Mouse (Mus musculus): Measurements from ENCODE around the gene Zbtb46. TPM values are rescaled to one million over a fixed set of nuclear protein-coding genes. Genes with fewer than 3 reads are reported as not detected.

Zbtb46 gene
- polyA plus RNA-seq, 1 experiment = 7.7 TPM

- Histone ChIP-seq H3K36me3 (ENCODE audit: control insufficient read depth, insufficient read depth, low read length) (no peaks in the 10 kb centered on the region), H3K27me3 (replicated peaks; ENCODE audit: control insufficient read depth, insufficient read depth, low read length) (no peaks in the 10 kb centered on the region), H3K27ac (ENCODE audit: insufficient read depth, low read depth, low read length) (no peak overlapping the region), H3K4me1 (ENCODE audit: control insufficient read depth, insufficient read depth, low read length) (no peaks in the 10 kb centered on the region), H3K4me3 (ENCODE audit: insufficient read depth, low read depth, low read length) (no peak overlapping the region)
- no peak for DNase-seq
- 73% methylated on average over 4 of the region's 4 CpGs for WGBS
- no peak for TF ChIP-seq POLR2A (IDR thresholded peaks at IDR 0.05; ENCODE audit: low read depth, low read length)
- TF ChIP-seq CTCF (conservative IDR thresholded peaks at IDR 0.05; ENCODE audit: insufficient read depth, insufficient read length, low read depth, low read length) = no peak
Observed at GRCm38 (mm10) chr2:181420426-181420825, 38.8 kb downstream of the Zbtb46 start.

- Histone ChIP-seq H3K36me3 (ENCODE audit: control insufficient read depth, insufficient read depth, low read length) (no peaks in the 10 kb centered on the region), H3K27me3 (replicated peaks; ENCODE audit: control insufficient read depth, insufficient read depth, low read length) (no peaks in the 10 kb centered on the region), H3K4me1 (ENCODE audit: control insufficient read depth, insufficient read depth, low read length) (no peaks in the 10 kb centered on the region), H3K27ac (ENCODE audit: insufficient read depth, low read depth, low read length) (no peak overlapping the region), H3K4me3 (ENCODE audit: insufficient read depth, low read depth, low read length) (no peak overlapping the region)
- no peak for DNase-seq
- WGBS = 68% methylated on average over 7 of the region's 7 CpGs
- TF ChIP-seq POLR2A (IDR thresholded peaks at IDR 0.05; ENCODE audit: low read depth, low read length) (no peak), CTCF (conservative IDR thresholded peaks at IDR 0.05; ENCODE audit: insufficient read depth, insufficient read length, low read depth, low read length) (no peak)
Observed at GRCm38 (mm10) chr2:181419359-181419758, 39.9 kb downstream of the Zbtb46 start.

DNA sequence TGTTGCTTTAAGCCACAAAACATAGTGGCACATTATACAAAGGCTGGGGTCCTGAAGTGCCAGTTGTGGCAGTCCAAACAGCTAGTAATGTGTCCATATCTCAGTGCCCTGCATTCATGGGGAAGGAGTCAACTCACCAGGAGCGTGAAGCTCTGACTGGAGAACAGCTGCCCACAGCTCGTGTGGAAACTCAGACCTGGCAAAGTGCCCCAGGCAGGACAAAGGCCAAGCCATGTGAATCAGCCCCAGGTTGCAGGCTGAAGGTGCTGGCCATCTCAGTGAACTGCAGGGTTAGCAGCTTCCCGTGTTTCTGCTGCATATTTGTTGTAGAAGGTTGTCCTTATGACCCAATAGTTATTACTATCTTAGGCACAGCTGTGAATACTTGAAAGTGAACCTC is 43.3 kb downstream of the Zbtb46 start:
- H3K36me3 ChIP-seq (ENCODE audit: control insufficient read depth, insufficient read depth, low read length) = no peaks in the 10 kb centered on the region
- DNase-seq = peak; percentile 87
- no peaks in the 10 kb centered on the region for H3K27me3 ChIP-seq (replicated peaks; ENCODE audit: control insufficient read depth, insufficient read depth, low read length)
- WGBS = 7% methylated on average over 3 of the region's 3 CpGs
- no peak for TF ChIP-seq POLR2A (IDR thresholded peaks at IDR 0.05; ENCODE audit: low read depth, low read length)
- no peak; the same call in 1 of the 2 replicates for TF ChIP-seq CTCF (conservative IDR thresholded peaks at IDR 0.05; ENCODE audit: insufficient read depth, insufficient read length, low read depth, low read length)
- H3K27ac ChIP-seq (ENCODE audit: insufficient read depth, low read depth, low read length) = no peak overlapping the region
- no peak overlapping the region for H3K4me3 ChIP-seq (ENCODE audit: insufficient read depth, low read depth, low read length)
- H3K4me1 ChIP-seq (ENCODE audit: control insufficient read depth, insufficient read depth, low read length) = no peaks in the 10 kb centered on the region

GRCm38 (mm10) chr2:181413141-181413540 is 46.1 kb downstream of the Zbtb46 start:
- DNase-seq = peak; percentile 30
- Histone ChIP-seq H3K4me1 (ENCODE audit: control insufficient read depth, insufficient read depth, low read length) (no peaks in the 10 kb centered on the region), H3K4me3 (ENCODE audit: insufficient read depth, low read depth, low read length) (no peak overlapping the region), H3K27ac (ENCODE audit: insufficient read depth, low read depth, low read length) (no peak overlapping the region), H3K27me3 (replicated peaks; ENCODE audit: control insufficient read depth, insufficient read depth, low read length) (no peaks in the 10 kb centered on the region), H3K36me3 (ENCODE audit: control insufficient read depth, insufficient read depth, low read length) (no peaks in the 10 kb centered on the region)
- WGBS = 28% methylated on average over 2 of the region's 2 CpGs
- no peak for TF ChIP-seq CTCF (conservative IDR thresholded peaks at IDR 0.05; ENCODE audit: insufficient read depth, insufficient read length, low read depth, low read length)
- no peak for TF ChIP-seq POLR2A (IDR thresholded peaks at IDR 0.05; ENCODE audit: low read depth, low read length)

GRCm38 (mm10) chr2:181410760-181411473 is 48.3 kb downstream of the Zbtb46 start:
- H3K36me3 ChIP-seq (ENCODE audit: control insufficient read depth, insufficient read depth, low read length) = no peaks in the 10 kb centered on the region
- no peaks in the 10 kb centered on the region for H3K27me3 ChIP-seq (replicated peaks; ENCODE audit: control insufficient read depth, insufficient read depth, low read length)
- H3K4me3 ChIP-seq (ENCODE audit: insufficient read depth, low read depth, low read length) = no peak overlapping the region
- H3K4me1 ChIP-seq (ENCODE audit: control insufficient read depth, insufficient read depth, low read length) = no peaks in the 10 kb centered on the region
- WGBS = 38% methylated on average over 4 of the region's 4 CpGs
- peak; percentile 82 for DNase-seq
- TF ChIP-seq CTCF (conservative IDR thresholded peaks at IDR 0.05; ENCODE audit: insufficient read depth, insufficient read length, low read depth, low read length) (peak; percentile 91), POLR2A (IDR thresholded peaks at IDR 0.05; ENCODE audit: low read depth, low read length) (no peak)
- H3K27ac ChIP-seq (ENCODE audit: insufficient read depth, low read depth, low read length) = no peak overlapping the region

DNA sequence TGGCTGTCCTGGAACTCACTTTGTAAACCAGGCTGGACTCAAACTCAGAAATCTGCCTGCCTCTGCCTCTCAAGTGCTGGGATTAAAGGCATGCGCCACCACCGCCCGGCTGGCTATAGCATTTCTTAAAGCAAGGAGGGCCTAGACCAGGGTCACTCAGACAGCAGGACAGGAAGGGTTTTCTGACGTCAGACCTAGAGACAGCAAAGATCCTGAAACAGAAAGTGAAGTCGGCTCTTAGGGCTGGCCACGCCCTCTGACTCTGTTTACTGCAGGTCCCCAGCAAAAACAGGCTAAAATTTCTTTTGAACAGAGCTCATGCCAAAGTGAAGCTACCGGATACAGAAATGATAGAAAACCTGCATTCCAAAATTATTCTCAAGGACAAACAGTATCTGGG is 49.6 kb downstream of the Zbtb46 start:
- no peak overlapping the region for H3K27ac ChIP-seq (ENCODE audit: insufficient read depth, low read depth, low read length)

GRCm38 (mm10) chr2:181403722-181404121 is 55.5 kb downstream of the Zbtb46 start:
- WGBS = 93% methylated on average over 3 of the region's 3 CpGs
- Histone ChIP-seq H3K36me3 (ENCODE audit: control insufficient read depth, insufficient read depth, low read length) (no peaks in the 10 kb centered on the region), H3K4me1 (ENCODE audit: control insufficient read depth, insufficient read depth, low read length) (no peaks in the 10 kb centered on the region), H3K4me3 (ENCODE audit: insufficient read depth, low read depth, low read length) (no peak overlapping the region), H3K27ac (ENCODE audit: insufficient read depth, low read depth, low read length) (no peak overlapping the region), H3K27me3 (replicated peaks; ENCODE audit: control insufficient read depth, insufficient read depth, low read length) (no peaks in the 10 kb centered on the region)
- no peak for TF ChIP-seq CTCF (conservative IDR thresholded peaks at IDR 0.05; ENCODE audit: insufficient read depth, insufficient read length, low read depth, low read length)
- no peak for TF ChIP-seq POLR2A (IDR thresholded peaks at IDR 0.05; ENCODE audit: low read depth, low read length)
- DNase-seq = no peak

More for the DNA sequence above, 49.6 kb downstream of the Zbtb46 start:
- peak; percentile 16 for DNase-seq
- Histone ChIP-seq H3K36me3 (ENCODE audit: control insufficient read depth, insufficient read depth, low read length) (no peaks in the 10 kb centered on the region), H3K4me1 (ENCODE audit: control insufficient read depth, insufficient read depth, low read length) (no peaks in the 10 kb centered on the region), H3K4me3 (ENCODE audit: insufficient read depth, low read depth, low read length) (no peak overlapping the region), H3K27me3 (replicated peaks; ENCODE audit: control insufficient read depth, insufficient read depth, low read length) (no peaks in the 10 kb centered on the region)
- TF ChIP-seq POLR2A (IDR thresholded peaks at IDR 0.05; ENCODE audit: low read depth, low read length) (no peak), CTCF (conservative IDR thresholded peaks at IDR 0.05; ENCODE audit: insufficient read depth, insufficient read length, low read depth, low read length) (no peak)
- 80% methylated on average over 7 of the region's 7 CpGs for WGBS

Measured in kidney, adult 2 months (tissue).